Mouse (Mus musculus) R1 (cell line): ENCODE measurements at regions not wholly inside any gene's neighbourhood (a gene's known extent, or its start where the extent isn't known, plus 50 kb on each side); places are given as distances from the start of the nearest gene placed in this dataset.

Experiments used
- DNase-seq: peaks from one replicate; pipeline ENCODE4 v3.0.0-alpha.2; 2018; ENCODE audit warnings: low read depth, low spot score

DNA sequence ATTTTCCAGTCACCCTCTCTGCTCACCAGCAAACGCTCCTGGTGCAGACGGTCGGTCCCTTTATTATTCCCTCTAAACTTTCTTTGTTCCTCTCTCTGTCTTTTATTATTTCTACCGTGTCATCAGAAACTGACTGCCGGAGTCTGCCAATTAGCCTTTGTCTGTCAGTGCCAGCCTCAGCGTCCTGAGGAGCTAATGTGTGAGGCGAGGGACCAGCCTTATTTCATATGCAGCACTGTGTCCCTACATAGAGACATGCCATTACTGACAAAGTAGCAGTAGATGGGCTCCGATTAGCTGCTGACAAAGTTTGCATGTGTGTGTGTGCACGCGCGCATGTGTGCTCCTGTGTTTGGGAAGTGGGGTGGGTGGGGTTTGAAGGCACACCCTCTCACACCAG lies 82.6 kb upstream of the Zfp64 start:
- no peak for DNase-seq

GRCm38 (mm10) chr2:169037519-169037918 lies 82.1 kb upstream of the Zfp64 start:
- DNase-seq: no peak

DNA sequence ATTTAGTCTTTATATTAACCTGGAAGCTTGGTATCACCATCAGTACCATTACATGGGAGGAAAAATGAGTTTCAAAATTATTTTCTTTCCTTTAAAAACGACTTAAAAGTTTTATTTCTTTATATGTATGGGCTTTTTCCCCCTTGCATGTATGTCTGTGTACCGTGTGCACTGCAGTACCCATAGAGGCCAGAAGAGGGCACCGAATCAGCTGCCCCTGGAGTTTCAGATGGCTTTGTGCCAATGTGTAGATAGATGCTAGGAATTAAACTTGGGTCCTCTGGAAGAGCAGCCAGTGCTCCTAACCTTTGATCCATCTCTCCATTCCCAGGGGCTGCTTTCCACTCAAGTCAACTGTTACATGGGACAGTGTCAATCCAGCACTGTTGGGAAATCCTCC lies 79.9 kb upstream of the Zfp64 start:
- peak; percentile 67 for DNase-seq

DNA sequence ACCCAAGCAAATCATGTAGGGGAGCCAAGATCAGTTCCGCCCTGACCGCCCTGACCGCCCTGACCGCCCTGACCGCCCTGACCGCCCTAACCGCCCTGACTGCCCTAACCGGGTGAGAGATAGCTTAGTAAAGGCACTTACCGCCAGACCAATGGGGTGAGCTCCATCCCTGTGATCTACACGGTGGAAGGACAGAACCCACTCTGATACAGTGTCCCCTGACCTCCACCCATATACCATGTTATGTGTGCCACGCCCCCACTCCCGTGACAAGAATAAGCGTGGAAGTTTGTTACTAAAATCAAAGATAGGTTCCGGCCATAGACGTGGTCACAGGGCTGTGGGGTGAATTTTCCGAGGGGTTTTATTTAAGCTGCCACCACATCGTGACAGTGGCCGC lies 78.6 kb upstream of the Zfp64 start:
- DNase-seq: no peak

DNA sequence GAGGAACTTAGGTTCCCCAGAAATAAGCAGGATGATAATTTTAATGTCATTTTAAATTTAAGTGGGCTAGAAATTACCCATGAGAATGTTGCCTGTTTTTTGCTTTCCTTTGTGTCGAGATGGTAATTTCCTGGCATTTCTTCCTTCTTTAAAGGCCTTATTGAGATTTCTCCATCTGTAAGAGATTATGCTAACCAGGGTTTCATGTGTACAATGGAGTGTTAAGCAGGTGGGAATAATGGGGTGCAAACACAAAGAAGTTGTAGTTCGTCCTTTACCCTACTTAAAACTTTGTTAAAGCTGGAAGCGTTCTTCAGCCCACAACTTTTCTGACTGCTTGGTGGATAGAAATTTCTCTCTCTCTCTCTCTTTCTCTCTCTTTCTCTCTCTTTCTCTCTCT lies 77.8 kb upstream of the Zfp64 start:
- DNase-seq: no peak

- DNase-seq: peak; percentile 73
Observed at GRCm38 (mm10) chr2:169028531-169029114, 73.2 kb upstream of the Zfp64 start.

DNA sequence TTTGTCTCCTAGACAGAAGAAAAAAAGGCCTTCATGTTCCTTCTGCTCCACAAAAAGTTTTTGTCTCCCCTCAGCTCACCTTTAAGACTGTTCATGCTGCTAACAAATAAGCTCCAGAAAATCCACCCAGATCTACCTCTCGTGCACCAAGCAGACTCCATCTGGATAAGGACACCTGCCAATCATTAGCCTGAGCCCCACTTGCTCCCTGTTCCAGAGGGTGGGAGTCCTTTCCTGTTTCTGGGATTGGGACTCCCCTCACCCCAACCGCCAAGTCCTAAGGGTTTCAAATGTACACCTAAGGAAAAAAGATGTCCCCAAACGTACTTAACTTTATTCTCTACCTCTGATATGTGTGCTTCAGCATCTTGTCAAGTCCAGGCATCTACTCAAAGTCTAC lies 63.6 kb upstream of the Zfp64 start:
- no peak for DNase-seq

GRCm38 (mm10) chr2:169010271-169010670 lies 54.9 kb upstream of the Zfp64 start:
- DNase-seq: no peak

DNA sequence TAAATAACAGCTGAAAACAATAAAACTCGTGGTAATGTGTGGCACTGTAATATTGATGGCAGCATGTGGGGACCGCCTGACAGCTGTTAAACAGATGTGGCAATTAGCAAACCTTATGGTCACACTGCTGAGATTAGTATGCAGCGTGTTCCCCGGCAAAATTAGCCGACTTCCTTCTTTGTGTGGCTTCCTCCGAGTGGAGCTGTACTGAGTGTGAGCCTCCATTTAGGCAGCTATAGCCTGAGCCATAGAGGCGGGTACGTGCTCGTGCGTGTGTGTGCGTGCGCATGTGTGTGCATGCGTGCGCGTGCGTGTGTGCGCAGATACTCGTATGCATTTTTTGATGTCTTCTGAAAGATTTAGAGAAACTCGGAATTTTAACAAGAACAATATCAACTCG lies 53.4 kb upstream of the Zfp64 start:
- peak; percentile 83 for DNase-seq

DNA sequence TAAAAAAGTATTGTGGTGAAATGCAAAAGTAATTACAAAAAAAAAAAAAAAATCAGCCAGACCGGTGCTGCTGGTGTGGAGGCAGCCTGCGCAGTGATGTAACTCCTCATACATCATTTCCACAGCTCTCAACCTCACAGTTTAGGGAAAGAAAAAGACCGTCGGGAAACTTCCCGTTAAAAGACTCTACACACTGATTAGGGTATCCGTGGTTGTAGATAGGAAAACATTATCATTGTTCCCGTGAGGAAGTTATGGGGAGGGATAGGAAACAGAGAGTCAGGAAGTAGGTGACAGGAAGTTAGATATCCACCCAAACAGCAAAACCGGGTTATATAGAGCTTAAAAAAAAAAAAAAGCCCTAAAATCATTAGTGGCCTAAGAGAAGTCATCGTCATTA lies 52.9 kb upstream of the Zfp64 start:
- DNase-seq: no peak

- peak; percentile 98 for DNase-seq
Observed at GRCm38 (mm10) chr2:169006549-169006948, 51.2 kb upstream of the Zfp64 start.

- peak; percentile 98 for DNase-seq
Observed at GRCm38 (mm10) chr2:169005810-169006209, 50.4 kb upstream of the Zfp64 start.
